Mouse (Mus musculus) ES-Bruce4 (cell line): ENCODE results near the gene Ankfn1. TPM values are rescaled to one million over a fixed set of nuclear protein-coding genes. Genes with fewer than 3 reads are reported as not detected.

Experiments
- H3K27ac ChIP-seq: 2 replicates; pipeline ENCODE4 v1.5.1; 2012; ENCODE audit warnings: low read length, inconsistent platforms; ENCODE audit not compliant: insufficient read depth
- H3K27me3 ChIP-seq: 2 replicates; pipeline ENCODE4 v1.6.1; 2012; ENCODE audit warnings: mild to moderate bottlenecking, low read length, inconsistent platforms; ENCODE audit not compliant: control insufficient read depth, poor library complexity, insufficient read depth, severe bottlenecking
- H3K36me3 ChIP-seq: 2 replicates; pipeline ENCODE4 v1.6.1; 2012; ENCODE audit warnings: inconsistent platforms, mild to moderate bottlenecking, low read length, moderate library complexity; ENCODE audit not compliant: control insufficient read depth, poor library complexity, insufficient read depth, severe bottlenecking
- H3K4me1 ChIP-seq: one replicate; pipeline ENCODE4 v1.8.1; 2011; ENCODE audit warnings: low read length; ENCODE audit not compliant: control insufficient read depth, insufficient read depth
- H3K4me3 ChIP-seq: 2 replicates; pipeline ENCODE4 v1.5.1; 2011; ENCODE audit warnings: low read depth, mild to moderate bottlenecking, low read length
- H3K9ac ChIP-seq: 2 replicates; pipeline ENCODE4 v1.6.1; 2012; ENCODE audit warnings: low read depth, mild to moderate bottlenecking, inconsistent platforms; ENCODE audit not compliant: poor library complexity, severe bottlenecking
- H3K9me3 ChIP-seq: replicated peaks from 2 replicates; pipeline ENCODE4 v1.6.1; 2012; ENCODE audit warnings: mild to moderate bottlenecking, low read length, inconsistent platforms; ENCODE audit not compliant: control insufficient read depth, poor library complexity, insufficient read depth, severe bottlenecking
- CTCF ChIP-seq: IDR thresholded peaks from one replicate; pipeline ENCODE4 v1.8.1; 2011; ENCODE audit warnings: low read depth, low read length
- EP300 ChIP-seq: IDR thresholded peaks from 2 replicates; pipeline ENCODE4 v1.6.1; 2011; ENCODE audit warnings: low read depth, low read length; ENCODE audit not compliant: insufficient read depth
- POLR2A ChIP-seq: IDR thresholded peaks from one replicate; pipeline ENCODE4 v1.8.1; 2011; ENCODE audit warnings: low read length; ENCODE audit not compliant: insufficient read depth
- polyA plus RNA-seq: library from polyadenylated mRNA; stranded (reverse); fragments of >200 nt; gene quantifications from 2 replicates; pipeline ENCODE4 v1.2.4, GENCODE M21; 2011; ENCODE audit warnings: low read depth; ENCODE audit not compliant: missing spikeins, insufficient read depth, insufficient read length

Ankfn1 gene
- polyA plus RNA-seq, 1 experiment, result not detected

DNA sequence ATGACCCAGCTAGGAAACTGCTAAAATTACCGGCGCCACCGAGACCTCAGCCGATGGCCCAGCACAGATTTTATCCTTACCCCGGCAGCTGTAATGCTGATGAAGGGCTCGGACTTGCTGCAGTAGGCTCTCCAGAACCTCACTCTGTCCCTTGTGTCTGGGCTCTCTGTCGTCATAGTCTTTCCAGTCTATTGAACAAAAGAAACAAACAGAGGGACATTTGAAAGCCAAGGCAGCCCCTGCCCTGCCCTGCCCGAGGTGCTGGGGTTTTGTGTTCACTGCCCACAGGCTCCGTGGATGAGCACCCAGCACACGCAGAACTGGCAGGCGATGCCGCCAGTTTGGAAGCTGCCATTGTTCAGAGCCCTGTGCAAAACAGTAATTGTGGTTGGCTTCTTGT lies 330.0 kb downstream of the Ankfn1 start:
- TF ChIP-seq CTCF (no peak), EP300 (no peak)
- no peaks in the 10 kb centered on the region for H3K27me3 ChIP-seq
- no peaks in the 10 kb centered on the region for H3K36me3 ChIP-seq
- H3K9me3 ChIP-seq, result no peaks in the 10 kb centered on the region
- H3K4me1 ChIP-seq, result no peaks in the 10 kb centered on the region
- no peak overlapping the region for H3K9ac ChIP-seq
- no peak overlapping the region for H3K27ac ChIP-seq
- H3K4me3 ChIP-seq, result no peak overlapping the region

DNA sequence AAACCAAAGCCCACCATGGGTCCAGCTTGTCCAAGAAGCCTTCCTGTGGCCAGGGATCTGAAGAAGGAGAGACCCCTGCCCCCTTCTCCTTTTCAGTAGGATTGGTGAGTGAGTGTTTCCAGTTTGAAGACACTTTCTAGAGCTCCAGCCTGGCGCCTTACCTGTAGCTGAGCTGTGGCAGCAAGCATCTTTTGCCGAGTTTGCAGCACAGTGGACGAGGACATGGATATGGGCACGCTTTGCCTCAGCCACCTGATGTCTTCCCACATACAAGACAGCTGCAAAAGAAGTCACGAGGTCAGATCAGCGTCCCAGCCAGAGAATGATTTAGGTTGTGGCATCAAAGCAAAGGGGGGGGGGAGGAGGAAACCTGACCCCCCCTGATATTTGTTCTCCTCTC lies 336.9 kb downstream of the Ankfn1 start:
- no peak overlapping the region for H3K9ac ChIP-seq
- no peaks in the 10 kb centered on the region for H3K4me1 ChIP-seq
- no peaks in the 10 kb centered on the region for H3K27me3 ChIP-seq
- no peaks in the 10 kb centered on the region for H3K36me3 ChIP-seq
- TF ChIP-seq POLR2A, result no peak
- TF ChIP-seq EP300, result no peak
- no peak for TF ChIP-seq CTCF
- H3K4me3 ChIP-seq, result no peak overlapping the region
- H3K9me3 ChIP-seq, result no peaks in the 10 kb centered on the region
- no peak overlapping the region for H3K27ac ChIP-seq

DNA sequence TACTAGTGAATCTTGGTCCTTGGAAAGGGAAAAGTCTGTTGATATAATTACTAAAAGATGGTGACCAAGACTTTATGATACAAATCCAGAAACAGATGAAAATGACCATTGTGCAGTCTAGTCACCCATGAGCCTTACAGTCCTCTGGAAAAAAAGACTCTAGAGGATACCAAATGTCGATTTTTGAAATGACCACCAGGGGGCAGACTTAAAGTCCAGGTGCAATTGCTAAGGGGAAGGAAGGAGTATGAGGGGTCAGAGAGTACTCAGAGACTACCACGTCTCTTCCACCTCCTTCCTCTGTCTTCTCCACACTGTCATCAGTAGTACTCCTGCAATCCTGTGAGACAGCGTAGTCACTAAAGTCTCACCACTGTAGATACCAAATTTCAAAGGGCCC lies 353.1 kb downstream of the Ankfn1 start:
- Histone ChIP-seq H3K9me3 (no peaks in the 10 kb centered on the region), H3K9ac (no peak overlapping the region), H3K36me3 (no peaks in the 10 kb centered on the region), H3K27me3 (peaks cover 1% of the 10 kb centered on the region), H3K27ac (no peak overlapping the region), H3K4me3 (no peak overlapping the region), H3K4me1 (no peaks in the 10 kb centered on the region)
- no peak for TF ChIP-seq EP300

DNA sequence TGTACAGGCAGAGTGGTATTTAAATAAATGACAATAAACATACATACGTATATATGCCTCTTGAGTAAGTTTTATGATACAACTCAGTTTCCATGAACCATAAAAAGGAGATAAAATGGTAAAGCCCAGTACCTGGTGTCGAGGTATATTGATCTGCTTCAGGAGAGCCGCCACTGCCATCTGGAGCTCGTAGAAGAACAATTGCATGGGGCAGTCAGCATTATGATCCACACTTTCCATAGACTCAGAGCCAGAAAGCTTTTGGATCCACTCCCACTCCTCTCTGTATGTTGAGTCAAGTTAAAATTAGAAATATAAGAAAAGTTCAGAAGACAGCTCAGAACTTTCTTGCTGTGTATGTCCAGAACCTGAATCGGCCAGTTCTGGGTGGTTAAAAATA lies 354.8 kb downstream of the Ankfn1 start:
- H3K36me3 ChIP-seq, result no peaks in the 10 kb centered on the region
- peaks cover 1% of the 10 kb centered on the region for H3K27me3 ChIP-seq
- TF ChIP-seq EP300, result no peak
- TF ChIP-seq CTCF, result no peak
- TF ChIP-seq POLR2A, result no peak
- H3K9ac ChIP-seq, result no peak overlapping the region
- no peak overlapping the region for H3K27ac ChIP-seq
- H3K9me3 ChIP-seq, result no peaks in the 10 kb centered on the region
- no peak overlapping the region for H3K4me3 ChIP-seq
- H3K4me1 ChIP-seq, result no peaks in the 10 kb centered on the region

DNA sequence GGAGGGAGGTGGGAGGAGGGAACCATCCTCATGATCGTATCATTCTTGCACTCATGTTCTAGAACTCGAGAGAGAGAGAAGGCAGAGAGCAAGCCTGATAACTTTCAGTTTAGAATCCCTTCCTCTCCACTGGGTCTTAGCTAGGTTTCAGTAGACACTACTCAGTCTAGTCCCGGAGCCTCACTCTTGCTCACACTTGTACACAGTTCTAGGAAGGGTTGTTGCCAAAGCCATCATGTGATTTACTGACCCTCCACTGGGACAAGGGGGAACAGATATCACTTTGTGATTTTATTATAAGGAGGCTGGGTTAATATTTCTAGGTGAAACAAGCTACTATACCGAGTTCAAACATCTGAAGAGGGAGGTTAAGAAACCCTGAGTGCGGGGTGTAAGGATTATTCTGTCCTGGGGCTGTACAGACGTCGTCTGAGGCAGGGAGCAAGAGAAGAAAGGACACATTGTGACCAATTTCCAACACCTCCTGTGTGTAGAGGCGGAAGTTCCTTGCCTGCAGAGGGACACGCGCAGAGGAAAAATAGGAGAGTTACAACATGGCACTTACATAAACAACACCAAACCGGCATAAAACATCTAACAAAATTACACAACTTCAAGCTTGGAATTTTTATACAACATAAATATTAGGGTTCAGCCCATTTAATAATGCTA lies 356.6 kb downstream of the Ankfn1 start:
- Histone ChIP-seq H3K4me1 (no peaks in the 10 kb centered on the region), H3K27ac (no peak overlapping the region), H3K27me3 (peaks cover 1% of the 10 kb centered on the region), H3K4me3 (no peak overlapping the region), H3K9me3 (no peaks in the 10 kb centered on the region), H3K36me3 (no peaks in the 10 kb centered on the region), H3K9ac (no peak overlapping the region)
- TF ChIP-seq POLR2A, result no peak
- no peak for TF ChIP-seq EP300
- TF ChIP-seq CTCF, result no peak

DNA sequence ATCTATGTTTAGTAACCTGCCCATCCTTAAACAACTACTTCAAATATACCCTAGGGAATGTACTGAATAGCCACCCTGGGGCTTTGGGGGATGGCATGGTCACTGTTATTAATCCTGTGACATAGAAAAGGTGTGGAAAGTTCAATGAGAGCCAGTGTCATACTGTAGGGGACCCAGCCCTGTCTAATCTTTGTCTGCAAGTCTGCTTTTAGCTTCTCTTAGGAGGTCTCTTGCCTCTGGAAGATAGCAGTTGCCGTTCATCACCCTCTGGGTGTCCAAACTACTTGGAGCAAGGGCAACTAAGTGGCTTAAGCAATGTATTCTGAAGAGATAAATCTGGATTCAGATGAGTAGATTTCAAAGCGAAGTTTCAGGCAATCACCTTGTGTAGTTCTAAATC lies 357.6 kb downstream of the Ankfn1 start:
- Histone ChIP-seq H3K36me3 (no peaks in the 10 kb centered on the region), H3K9ac (no peak overlapping the region), H3K9me3 (no peaks in the 10 kb centered on the region), H3K4me3 (no peak overlapping the region), H3K27me3 (peaks cover 1% of the 10 kb centered on the region), H3K4me1 (no peaks in the 10 kb centered on the region), H3K27ac (no peak overlapping the region)
- TF ChIP-seq CTCF (no peak), EP300 (no peak), POLR2A (no peak)
